Mouse (Mus musculus) embryo, embryonic 11 days (tissue): ENCODE data around the gene Mybphl.

ENCODE experiments used
- DNase-seq: peaks from one replicate; pipeline ENCODE4 v3.0.0-alpha.2; 2015

Mybphl gene

GRCm38 (mm10) chr3:108372691-108373090, 8.0 kb downstream of the Mybphl start:
- no peak for DNase-seq

GRCm38 (mm10) chr3:108378875-108379663, 14.4 kb downstream of the Mybphl start:
- no peak for DNase-seq

- peak; percentile 44 for DNase-seq
Observed at GRCm38 (mm10) chr3:108380695-108381094, 16.0 kb downstream of the Mybphl start.

- DNase-seq = peak; percentile 42
Observed at GRCm38 (mm10) chr3:108381945-108382875, 17.5 kb downstream of the Mybphl start.

- peak; percentile 97 for DNase-seq
Observed at GRCm38 (mm10) chr3:108383485-108384354, 19.0 kb downstream of the Mybphl start, which contains the start of gene Psrc1. Gene Psrc1, plus strand, starts transcription at chr3:108383839.

- no peak for DNase-seq
Observed at GRCm38 (mm10) chr3:108384425-108384824, 19.7 kb downstream of the Mybphl start.

GRCm38 (mm10) chr3:108386186-108386585, 21.5 kb downstream of the Mybphl start:
- DNase-seq = no peak

GRCm38 (mm10) chr3:108389111-108389545, 24.4 kb downstream of the Mybphl start:
- DNase-seq = peak; percentile 95

- no peak for DNase-seq
Observed at GRCm38 (mm10) chr3:108392299-108392698, 27.6 kb downstream of the Mybphl start.

- no peak for DNase-seq
Observed at GRCm38 (mm10) chr3:108392793-108393192, 28.1 kb downstream of the Mybphl start.

GRCm38 (mm10) chr3:108398281-108398680, 33.6 kb downstream of the Mybphl start:
- DNase-seq = no peak

GRCm38 (mm10) chr3:108400442-108400841, 35.7 kb downstream of the Mybphl start:
- no peak for DNase-seq

GRCm38 (mm10) chr3:108401692-108402527, 37.2 kb downstream of the Mybphl start:
- DNase-seq = peak; percentile 92

GRCm38 (mm10) chr3:108402528-108402920, 37.8 kb downstream of the Mybphl start:
- DNase-seq = no peak

GRCm38 (mm10) chr3:108405536-108406305, 41.0 kb downstream of the Mybphl start:
- DNase-seq = peak; percentile 68

GRCm38 (mm10) chr3:108406306-108406885, 41.7 kb downstream of the Mybphl start:
- no peak for DNase-seq

GRCm38 (mm10) chr3:108408517-108409008, 43.9 kb downstream of the Mybphl start:
- DNase-seq = no peak

- no peak for DNase-seq
Observed at GRCm38 (mm10) chr3:108409656-108410358, 45.1 kb downstream of the Mybphl start.

GRCm38 (mm10) chr3:108410359-108410714, 45.6 kb downstream of the Mybphl start:
- peak; percentile 83 for DNase-seq
